Mouse (Mus musculus) adrenal gland (tissue): Measurements from ENCODE around the gene Rab39b.

ENCODE experiments used
- intact Hi-C: fragments of 180-260 bp; cut with DNase I; formaldehyde crosslinking; loops from one replicate; pipeline ENCODE4 v1.15.1; 2025
- long read RNA-seq, 2 experiments: library from polyadenylated mRNA; unstranded; transcript quantifications; one replicate each; pipeline ENCODE4 v2.0.0; 2020; ENCODE audit warnings: borderline replicate concordance in 1 of 2; ENCODE audit not compliant: insufficient replicate concordance in 1 of 2

Gene Rab39b
- long read RNA-seq, experiment 1, partial matches to known transcripts, result 0 of 3 reads
- long read RNA-seq, experiment 1, other reads (novel, unspliced or antisense), result 0 of 3 reads
- long read RNA-seq, experiment 2, transcript Rab39b-201 (2 exons, 3,401 nt), result major isoform, 5 of 5 reads
- long read RNA-seq, experiment 2, partial matches to known transcripts, result 0 of 5 reads
- long read RNA-seq, experiment 2, other reads (novel, unspliced or antisense), result 0 of 5 reads

DNA sequence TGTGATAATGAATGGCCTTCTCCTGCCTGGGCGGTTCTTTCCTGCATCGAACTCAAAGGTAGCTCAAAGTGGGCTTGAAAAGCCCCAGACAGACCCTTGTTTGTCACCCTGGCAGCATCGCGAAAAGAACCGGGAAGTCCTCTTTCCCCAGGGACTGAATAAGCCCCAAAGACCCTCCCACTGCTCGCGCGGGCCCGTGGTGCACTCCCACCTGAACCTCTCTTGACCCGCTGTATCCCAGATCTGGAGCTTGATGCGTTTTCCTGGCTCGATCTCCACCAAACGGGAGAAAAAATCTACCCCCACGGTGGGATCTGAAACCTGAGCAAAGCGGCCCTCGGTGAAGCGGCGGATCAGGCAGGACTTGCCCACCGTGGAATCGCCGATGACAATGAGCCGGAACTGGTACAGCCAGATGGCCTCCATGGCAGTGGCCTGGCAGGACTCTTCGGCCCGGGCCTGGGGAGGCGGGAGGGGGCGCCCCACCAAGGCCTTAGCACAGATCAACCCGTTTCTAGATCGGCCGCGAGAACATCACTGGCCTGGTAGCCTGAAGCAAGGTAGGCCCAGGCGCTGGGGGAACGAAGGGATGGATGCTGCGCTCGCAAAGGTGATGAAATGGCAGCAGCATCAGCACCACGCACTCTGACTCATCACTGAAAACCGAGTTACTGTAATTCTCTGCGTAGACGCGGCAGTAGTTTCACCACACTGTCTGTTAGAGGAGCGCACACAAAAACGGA is at the start of gene Rab39b:
Gene Rab39b (minus strand): TSS at position 650 of the 743 bp plus-strand sequence.
- intact Hi-C loops, result no loop called here

DNA sequence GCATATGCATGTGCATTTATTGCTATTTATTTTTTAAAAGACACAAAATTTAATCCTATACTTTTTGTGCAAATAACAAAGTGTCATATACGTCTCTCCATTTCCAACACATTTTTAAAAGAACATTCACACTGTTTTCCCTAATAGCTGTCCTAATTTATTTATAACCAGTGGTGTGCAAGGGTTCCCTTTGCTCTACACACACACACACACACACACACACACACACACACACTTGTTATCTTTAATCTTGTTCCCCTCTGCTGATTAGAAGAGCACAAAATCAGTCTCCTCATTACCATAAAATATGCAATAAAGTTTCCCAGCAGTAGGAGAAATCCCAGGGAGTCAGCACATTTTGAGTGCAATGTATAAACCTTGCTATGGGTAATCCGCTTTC is 508 bp upstream of the Rab39b start:
- intact Hi-C loops, result no loop called here
